Mouse (Mus musculus) monocyte, adult 59 days (primary cell): ENCODE results near the gene Fam160a2. TPM values are rescaled to one million over a fixed set of nuclear protein-coding genes. Genes with fewer than 3 reads are reported as not detected.

ENCODE experiments used
- total RNA-seq, 2 experiments: library from RNA; stranded (reverse); gene quantifications; one replicate each; pipeline ENCODE4 v1.2.4; 2023

Fam160a2 gene
- 10 to 100 TPM; 56.3 to 63.1 TPM for total RNA-seq

DNA sequence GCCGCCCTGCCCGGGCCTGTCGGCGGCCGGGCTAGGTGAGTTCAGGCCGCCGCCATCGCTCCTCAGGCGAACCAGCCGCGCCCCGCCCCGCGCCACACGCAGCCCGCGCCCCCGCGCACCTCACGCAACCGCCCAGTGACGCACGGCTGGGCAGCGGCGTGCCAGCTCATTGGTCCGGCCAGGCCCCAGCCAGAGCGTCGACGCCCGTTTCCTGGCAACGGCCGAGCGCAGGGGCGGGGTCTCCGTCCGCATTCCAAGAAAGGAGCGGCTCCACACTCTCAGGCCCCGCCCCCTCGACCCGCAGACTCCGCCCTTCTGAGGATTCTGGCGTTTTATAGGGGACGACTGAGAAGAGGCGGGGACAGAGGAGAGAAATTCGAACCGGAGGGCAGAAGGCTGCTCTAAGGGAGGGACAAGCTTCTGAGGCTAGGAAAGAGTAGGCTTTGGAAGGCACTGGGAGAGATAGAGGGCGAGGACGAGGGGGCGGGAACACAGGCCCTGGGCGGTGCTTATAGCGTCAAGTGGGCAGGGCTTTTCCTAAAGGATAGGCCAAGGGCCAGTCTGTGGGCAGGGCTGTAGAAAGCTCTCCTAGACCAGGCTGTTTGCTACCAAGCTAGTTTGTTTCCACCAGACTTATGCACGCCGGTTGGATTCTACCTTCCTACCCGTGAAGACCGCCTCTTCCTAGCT lies at the start of gene Fam160a2:
Gene Fam160a2 (minus strand): TSS at position 120 of the 690 bp plus-strand sequence.

GRCm38 (mm10) chr7:105425424-105426043 lies 25.7 kb upstream of the Fam160a2 start, which contains the start of gene Cckbr:
Cckbr (plus strand) TSS chr7:105425731.

DNA sequence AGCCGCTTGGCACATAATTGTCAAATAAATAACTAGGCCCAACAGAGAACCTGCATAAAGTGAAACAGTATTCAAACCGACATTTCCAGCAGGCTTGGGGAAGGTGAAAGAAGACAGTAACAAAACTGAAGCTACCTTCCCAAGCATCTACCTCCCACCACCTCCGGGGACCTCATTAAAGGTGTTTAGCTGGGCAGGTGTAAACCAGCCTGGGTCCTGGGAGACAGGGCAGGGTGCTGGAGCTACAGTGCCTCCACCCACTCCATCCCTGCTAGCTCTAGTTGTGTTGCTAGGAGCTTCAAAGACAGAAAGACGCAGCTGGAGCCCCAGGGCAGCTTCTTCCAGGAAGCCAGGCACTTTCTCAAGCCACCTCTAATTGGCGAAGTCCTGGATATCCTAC lies 4.4 kb upstream of the Fam160a2 start, which contains the start of gene Cnga4:
Gene Cnga4 (plus strand): TSS at position 301 of the 400 bp plus-strand sequence.

DNA sequence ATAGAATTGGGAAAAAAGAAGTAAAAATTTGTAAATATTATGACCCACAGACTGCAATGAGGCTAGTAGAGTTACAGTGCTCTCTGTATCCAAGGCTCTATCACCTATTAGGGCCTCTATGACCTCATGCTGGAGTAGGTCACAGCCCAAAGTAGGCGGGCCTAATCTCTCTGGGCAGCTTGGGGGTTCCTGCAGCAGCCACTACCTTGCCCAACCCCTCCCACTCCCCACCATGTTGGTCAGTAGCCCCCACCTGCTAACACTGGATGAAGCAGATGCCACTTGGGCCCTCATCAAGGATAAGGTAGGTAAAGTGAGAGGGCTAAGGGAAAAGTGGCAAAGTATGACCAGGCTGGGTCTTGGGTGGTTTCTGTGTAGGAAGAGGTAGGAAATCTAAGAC lies 25.0 kb downstream of the Fam160a2 start, which contains the start of gene Gm5901:
Gene Gm5901 (plus strand): TSS at position 173 of the 400 bp plus-strand sequence.

DNA sequence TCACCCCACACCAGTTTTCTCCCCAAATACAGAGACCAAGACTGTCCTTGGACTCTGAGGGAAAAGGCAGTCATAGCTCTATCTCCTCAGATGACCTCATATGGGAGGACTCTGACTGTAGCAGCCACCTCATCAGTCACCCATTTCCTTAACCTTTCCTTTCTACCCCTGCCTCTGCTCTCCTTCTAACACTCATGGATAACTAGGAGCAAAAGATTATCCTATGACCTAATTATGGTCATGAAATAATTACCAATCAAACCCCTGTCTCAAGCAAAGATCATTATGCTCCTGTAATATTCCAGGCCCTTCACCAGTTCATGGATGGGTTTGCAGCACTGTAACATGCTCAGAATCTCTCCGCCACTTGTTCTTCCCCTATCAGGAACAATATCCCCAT lies 31.9 kb downstream of the Fam160a2 start, which contains the start of gene Olfr692:
Gene Olfr692 (plus strand): TSS at position 301 of the 400 bp plus-strand sequence.

GRCm38 (mm10) chr7:105342170-105342569 lies 57.7 kb downstream of the Fam160a2 start, which contains the start of gene Olfr691:
Olfr691 (minus strand) TSS chr7:105342270.

GRCm38 (mm10) chr7:105334004-105334403 lies 65.8 kb downstream of the Fam160a2 start, which contains the start of gene Olfr690:
Olfr690 (minus strand) TSS chr7:105334104.

Other genes with a start within 250 kb of the Fam160a2 start
- gene Olfr684, start 236.4 kb downstream of the Fam160a2 start, total RNA-seq, result not detected
- gene Olfr685, start 214.0 kb downstream of the Fam160a2 start, total RNA-seq, result not detected
- gene Olfr686, start 192.6 kb downstream of the Fam160a2 start, total RNA-seq, result not detected
- not detected for gene Olfr688, start 112.0 kb downstream of the Fam160a2 start, total RNA-seq
- gene Olfr689, start 88.9 kb downstream of the Fam160a2 start, total RNA-seq, result not detected
- not detected for gene Olfr690, start 66.0 kb downstream of the Fam160a2 start, total RNA-seq
- gene Olfr691, start 57.8 kb downstream of the Fam160a2 start, total RNA-seq, result not detected
- not detected for gene Olfr692, start 31.8 kb downstream of the Fam160a2 start, total RNA-seq
- gene Gm5901, start 25.0 kb downstream of the Fam160a2 start, total RNA-seq, result not detected
- gene Cnga4, start 4.5 kb upstream of the Fam160a2 start, total RNA-seq, result not detected
- gene Cckbr, start 25.7 kb upstream of the Fam160a2 start, total RNA-seq, result not detected
- under 1 TPM in 1 of 2 experiments, not detected in 1; 0.30 TPM for gene Cavin3, start 82.2 kb upstream of the Fam160a2 start, total RNA-seq
- 10 to 100 TPM; 16.4 to 19.5 TPM for gene Smpd1, start 154.3 kb upstream of the Fam160a2 start, total RNA-seq
- 1 to 10 TPM; 3.2 to 3.6 TPM for gene Apbb1, start 181.6 kb upstream of the Fam160a2 start, total RNA-seq
- gene Hpx, start 200.1 kb upstream of the Fam160a2 start, total RNA-seq, result not detected
- gene Trim3, start 233.5 kb upstream of the Fam160a2 start, total RNA-seq, result 10 to 100 TPM; 62.3 to 68.9 TPM
- gene Timm10b, start 240.0 kb upstream of the Fam160a2 start, total RNA-seq, result 100 to 1,000 TPM; 102 to 110 TPM
- gene Arfip2, start 240.4 kb upstream of the Fam160a2 start, total RNA-seq, result 10 to 100 TPM; 26.1 to 31.4 TPM
- 10 to 100 TPM; 17.0 to 21.6 TPM for gene Gm45799, start 240.5 kb upstream of the Fam160a2 start, total RNA-seq